Mouse (Mus musculus): ENCODE results near the gene Cebpg.

GRCm38 (mm10) chr7:35015252-35015651, 41.1 kb downstream of the Cebpg start:
- TF ChIP-seq POLR2A (IDR thresholded peaks at IDR 0.05; ENCODE audit: borderline replicate concordance, low read depth, low read length) (no peak), CTCF (IDR thresholded peaks at IDR 0.05; ENCODE audit: low read depth, low read length) (no peak)

Measured in bone marrow macrophage, adult 2 months (primary cell).